Mouse (Mus musculus): ENCODE measurements around the gene B3gnt2. TPM values are rescaled to one million over a fixed set of nuclear protein-coding genes. Genes with fewer than 3 reads are reported as not detected.

B3gnt2 gene
- polyA plus RNA-seq (2014; fragmentation: Illumina TruSeq; extraction: RNeasy Lipid Tissue Mini Kit (QIAGEN cat#74804); ENCODE audit: low read depth, low replicate concordance), result 6.5 TPM

DNA sequence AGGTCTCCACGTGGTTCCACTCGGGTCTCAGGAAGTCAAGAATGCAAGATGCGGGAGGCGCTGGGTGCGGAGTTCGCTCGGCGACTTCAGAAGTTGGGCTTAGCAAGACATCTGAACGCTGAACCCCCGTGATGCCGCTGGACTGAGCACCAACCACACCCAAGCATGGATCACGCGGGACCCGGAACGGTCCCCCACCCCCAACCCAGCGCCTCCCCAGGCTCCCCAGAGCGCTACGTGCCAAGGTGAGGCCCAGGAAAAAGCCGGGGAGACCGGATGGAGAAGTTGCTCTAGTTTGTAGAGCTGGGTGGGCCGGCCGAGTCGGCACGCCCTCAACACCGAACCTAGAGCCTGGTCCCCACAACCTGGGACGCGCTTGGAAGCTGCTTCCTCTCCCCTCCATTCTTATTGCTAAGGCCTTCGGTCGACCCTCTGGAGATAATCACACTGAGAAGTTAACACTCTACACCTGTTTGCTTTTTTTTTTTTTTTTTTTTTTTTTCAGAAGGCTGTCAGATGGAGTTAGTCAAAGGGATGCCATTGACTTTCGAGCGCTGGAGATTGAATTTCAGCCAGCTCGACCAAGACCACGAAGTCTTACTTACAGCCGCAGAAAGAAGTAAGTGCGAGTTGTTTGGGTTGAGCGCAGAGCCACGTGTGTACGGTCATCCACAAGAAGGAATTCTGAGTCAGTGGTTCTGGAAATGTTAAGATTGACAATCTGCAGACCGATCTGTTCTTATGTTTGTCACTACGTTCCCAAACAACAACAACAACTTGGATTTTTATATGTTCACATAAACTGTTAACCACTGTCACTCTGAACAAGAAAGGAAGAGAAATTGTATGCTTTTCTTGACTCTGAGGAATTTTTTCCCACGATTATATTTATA, at the start of gene B3gnt2:
TSS of gene B3gnt2 (minus strand) at position 627 of the 893 bp plus-strand sequence.

Other genes with a start within 250 kb of the B3gnt2 start
- 29.9 TPM for gene Zrsr1, start 111.0 kb upstream of the B3gnt2 start, polyA plus RNA-seq (2014; fragmentation: Illumina TruSeq; extraction: RNeasy Lipid Tissue Mini Kit (QIAGEN cat#74804); ENCODE audit: low read depth, low replicate concordance)
- 5.2 TPM for gene Gm28048, start 121.1 kb upstream of the B3gnt2 start, polyA plus RNA-seq (2014; fragmentation: Illumina TruSeq; extraction: RNeasy Lipid Tissue Mini Kit (QIAGEN cat#74804); ENCODE audit: low read depth, low replicate concordance)
- 73.9 TPM for gene Commd1, start 121.4 kb upstream of the B3gnt2 start, polyA plus RNA-seq (2014; fragmentation: Illumina TruSeq; extraction: RNeasy Lipid Tissue Mini Kit (QIAGEN cat#74804); ENCODE audit: low read depth, low replicate concordance)
- gene Cct4, start 129.6 kb upstream of the B3gnt2 start, polyA plus RNA-seq (2014; fragmentation: Illumina TruSeq; extraction: RNeasy Lipid Tissue Mini Kit (QIAGEN cat#74804); ENCODE audit: low read depth, low replicate concordance), result 112 TPM
- 10.5 TPM for gene Fam161a, start 146.6 kb upstream of the B3gnt2 start, polyA plus RNA-seq (2014; fragmentation: Illumina TruSeq; extraction: RNeasy Lipid Tissue Mini Kit (QIAGEN cat#74804); ENCODE audit: low read depth, low replicate concordance)